In genomic region chr13:78171320-78171719, GRCm38 (mm10) we compare ENCODE assay signal across 1 mouse cellular context.
TF ChIP-seq lines count a peak whose summit lies in the region.

No protein-coding gene starts in this region.

TF ChIP-seq in MEL, 35 proteins besides CTCF, POLR2A, EP300 and RAD21 (continued from another document):
- no peak for TF ChIP-seq GABPA (IDR thresholded peaks at IDR 0.05; ENCODE audit: low read depth, low read length)
- TF ChIP-seq TBP (IDR thresholded peaks at IDR 0.05; ENCODE audit: low read depth, low read length), result no peak
- no peak for TF ChIP-seq BHLHE40 (IDR thresholded peaks at IDR 0.05; ENCODE audit: borderline replicate concordance, low read depth, low read length)
- TF ChIP-seq TCF12 (IDR thresholded peaks at IDR 0.05; ENCODE audit: low read depth, low read length), result no peak
- no peak for TF ChIP-seq ZNF384 (IDR thresholded peaks at IDR 0.05; ENCODE audit: low read depth, low read length)
- TF ChIP-seq E2F4 (IDR thresholded peaks at IDR 0.05; ENCODE audit: borderline replicate concordance, low read depth, low read length), result no peak
- no peak for TF ChIP-seq MAX (IDR thresholded peaks at IDR 0.05; ENCODE audit: low read length)
- TF ChIP-seq JUND (IDR thresholded peaks at IDR 0.05; ENCODE audit: low read depth, low read length), result no peak
- TF ChIP-seq HCFC1 (IDR thresholded peaks at IDR 0.05; ENCODE audit: low read depth, low read length), result no peak
